Mouse (Mus musculus): Measurements from ENCODE around the gene Apaf1.
A peak's percentile ranks its signal among the peaks of the same experiment; 100 is the strongest.

The Apaf1 gene

DNA sequence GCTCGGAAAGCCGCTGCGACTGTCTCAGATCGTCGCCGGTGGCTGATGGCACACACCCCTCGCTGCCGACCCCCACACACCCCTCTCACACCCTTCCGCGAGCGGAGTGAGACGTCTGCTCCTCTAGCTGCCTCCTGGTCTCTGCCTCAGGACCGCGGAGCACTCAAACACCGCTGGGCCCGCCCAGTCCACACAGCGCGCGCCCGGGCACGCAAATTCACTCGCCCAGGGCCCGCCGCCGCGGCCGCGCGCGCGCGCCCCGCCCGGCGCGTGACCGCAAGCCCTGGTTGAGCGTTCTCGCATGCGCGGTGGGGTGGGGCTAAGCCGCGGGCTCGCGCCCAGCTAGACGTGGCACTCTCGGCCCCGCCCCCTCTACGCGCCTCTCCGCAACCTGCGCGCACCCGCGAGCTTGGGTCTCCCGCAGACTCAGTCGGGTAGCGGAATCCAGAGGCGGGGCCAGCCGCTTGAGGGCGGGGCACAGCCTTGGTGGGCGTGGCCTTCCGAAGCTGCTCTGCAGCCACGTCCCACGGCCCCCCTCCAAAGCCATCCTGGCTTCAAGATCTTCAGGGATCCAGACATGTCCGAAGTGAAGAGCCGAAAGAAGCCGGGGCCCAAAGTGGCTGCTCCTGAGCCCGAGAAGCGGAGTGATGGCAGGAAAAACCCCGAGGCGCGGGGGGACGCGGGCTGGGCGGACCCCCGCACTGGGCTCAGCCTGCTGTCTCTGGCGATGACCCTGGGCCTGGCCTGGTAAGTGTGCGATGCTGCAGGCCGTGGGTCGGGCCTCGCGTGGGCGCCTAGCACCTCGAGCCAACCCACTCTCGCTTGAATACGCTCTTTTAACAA, at the start of gene Apaf1, which contains the start of gene Ikbip:
Gene Apaf1, minus strand, starts transcription at position 221 of the 843 bp plus-strand sequence.
Gene Ikbip, plus strand, starts transcription at position 391 of the 843 bp plus-strand sequence.
- peak; percentile 96 for DNase-seq (ENCODE audit: low spot score)

DNA sequence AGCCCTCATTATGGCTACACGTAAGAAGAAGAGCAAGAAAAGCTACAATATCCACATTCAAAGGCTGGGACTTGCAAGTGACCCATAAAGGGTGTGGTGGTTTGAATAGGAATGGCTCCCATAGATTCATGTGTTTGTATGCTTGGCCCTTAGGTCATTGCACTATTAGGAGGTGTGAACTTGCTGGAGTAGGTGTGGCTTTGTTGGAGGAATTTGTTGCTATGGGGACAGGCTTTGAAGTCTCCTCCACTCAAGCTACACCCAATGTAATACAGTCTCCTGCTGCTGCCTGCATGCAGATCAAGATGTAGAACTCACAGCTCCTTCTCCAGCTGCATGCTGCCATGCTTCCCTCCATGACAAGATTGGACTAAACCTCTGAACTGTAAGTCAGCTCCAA, 49.0 kb upstream of the Apaf1 start:
- DNase-seq (ENCODE audit: low spot score): no peak

DNA sequence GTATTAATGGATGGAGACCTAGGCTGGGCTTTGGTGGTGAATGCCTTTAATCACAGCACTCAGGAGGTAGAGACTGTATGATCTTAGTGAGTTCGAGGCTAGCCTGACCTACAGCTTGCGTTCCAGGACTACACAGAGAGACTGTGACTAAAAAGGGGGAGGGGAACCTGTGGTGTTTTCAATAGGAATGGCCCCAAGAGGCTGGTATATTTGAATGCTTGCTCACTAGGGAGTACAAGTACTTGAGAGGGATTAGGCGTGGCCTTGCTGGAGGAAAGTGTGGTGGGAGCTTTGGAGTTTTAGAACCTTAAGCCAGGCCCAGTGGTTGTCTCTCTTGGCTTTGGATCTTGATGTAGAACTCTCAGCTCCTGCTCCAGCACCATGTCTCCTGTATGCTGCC, 48.2 kb upstream of the Apaf1 start:
- no peak for DNase-seq (ENCODE audit: low spot score)

DNA sequence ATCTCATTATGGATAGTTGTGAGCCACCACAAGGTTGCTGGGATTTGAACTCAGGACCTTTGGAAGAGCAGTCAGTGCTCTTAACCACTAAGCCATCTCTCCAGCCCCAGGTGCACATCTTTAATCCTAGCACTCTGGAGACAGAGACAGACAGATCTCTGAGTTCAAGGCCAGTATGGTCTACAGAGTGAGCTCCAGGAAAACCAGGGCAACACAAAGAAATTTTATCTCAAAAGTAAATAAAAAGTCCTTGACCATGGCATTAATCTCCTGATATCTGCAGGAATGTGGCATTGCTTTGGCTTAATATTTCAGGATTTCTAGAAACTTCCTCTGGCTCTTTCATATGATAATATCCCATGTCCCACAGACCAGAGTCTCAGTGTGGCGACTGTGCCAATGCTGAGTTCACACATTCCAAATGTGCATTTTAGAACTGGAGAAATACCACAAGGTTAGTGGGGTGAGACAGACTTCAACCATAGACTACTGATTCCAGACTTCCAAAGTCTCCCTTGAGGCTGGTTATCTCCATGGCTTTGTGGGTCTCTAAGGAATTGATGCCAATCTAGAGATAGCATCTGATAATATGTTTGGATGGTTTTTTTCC, 46.1 kb upstream of the Apaf1 start:
- DNase-seq (ENCODE audit: low spot score): no peak

DNA sequence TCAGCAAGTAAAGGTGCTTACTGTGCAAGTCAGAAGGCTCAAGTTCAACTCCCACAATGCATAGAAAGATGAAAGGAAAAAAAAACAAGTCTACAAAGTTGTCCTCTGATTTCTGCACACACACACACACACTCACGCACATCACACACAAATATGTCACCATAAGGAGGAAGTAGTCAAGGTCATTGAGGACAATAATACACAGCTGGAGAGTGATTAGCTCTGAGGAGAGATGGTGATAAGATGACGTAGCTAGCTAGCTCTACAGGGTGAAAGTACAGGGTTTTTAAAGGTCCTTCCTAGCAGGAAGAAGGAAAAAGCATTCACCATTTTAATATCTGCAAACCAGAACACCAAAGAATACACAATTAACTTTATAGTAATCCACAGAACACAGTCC, 44.8 kb upstream of the Apaf1 start:
- no peak for DNase-seq (ENCODE audit: low spot score)

DNA sequence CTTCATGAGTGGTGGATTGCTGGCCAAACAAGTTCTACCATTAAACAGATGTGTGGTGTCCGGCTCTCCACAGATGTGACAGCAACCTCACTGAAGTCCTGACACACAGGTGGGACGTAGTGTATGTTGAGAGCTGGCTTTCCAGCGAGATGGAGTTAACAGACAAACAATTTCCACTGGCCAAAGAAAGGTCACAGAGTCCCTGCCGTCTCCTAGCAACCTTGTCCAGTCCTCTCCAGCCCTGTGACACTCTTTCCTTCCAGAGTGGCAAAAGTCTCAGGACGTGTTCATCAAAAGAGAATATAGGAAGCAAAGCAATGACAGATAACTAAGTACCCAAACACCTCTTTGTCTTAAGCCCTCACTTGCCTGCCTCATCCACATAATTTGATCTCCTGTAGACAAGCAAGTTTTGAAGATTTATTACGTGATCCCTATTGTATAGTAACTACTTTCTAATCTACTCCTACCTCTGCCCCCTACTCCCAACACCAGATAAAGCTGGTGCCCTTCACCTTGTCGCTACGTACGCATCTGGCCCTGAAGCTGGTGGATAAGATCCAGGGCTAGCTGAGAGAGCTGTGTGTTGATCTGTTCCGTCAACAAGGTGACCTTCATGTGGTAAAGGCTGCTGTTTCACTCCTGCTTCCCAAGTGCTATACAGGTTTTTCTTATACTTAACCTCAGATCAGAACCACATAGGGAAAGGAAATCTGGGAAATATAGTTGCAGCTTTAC, 44.2 kb upstream of the Apaf1 start:
- no peak for DNase-seq (ENCODE audit: low spot score)

DNA sequence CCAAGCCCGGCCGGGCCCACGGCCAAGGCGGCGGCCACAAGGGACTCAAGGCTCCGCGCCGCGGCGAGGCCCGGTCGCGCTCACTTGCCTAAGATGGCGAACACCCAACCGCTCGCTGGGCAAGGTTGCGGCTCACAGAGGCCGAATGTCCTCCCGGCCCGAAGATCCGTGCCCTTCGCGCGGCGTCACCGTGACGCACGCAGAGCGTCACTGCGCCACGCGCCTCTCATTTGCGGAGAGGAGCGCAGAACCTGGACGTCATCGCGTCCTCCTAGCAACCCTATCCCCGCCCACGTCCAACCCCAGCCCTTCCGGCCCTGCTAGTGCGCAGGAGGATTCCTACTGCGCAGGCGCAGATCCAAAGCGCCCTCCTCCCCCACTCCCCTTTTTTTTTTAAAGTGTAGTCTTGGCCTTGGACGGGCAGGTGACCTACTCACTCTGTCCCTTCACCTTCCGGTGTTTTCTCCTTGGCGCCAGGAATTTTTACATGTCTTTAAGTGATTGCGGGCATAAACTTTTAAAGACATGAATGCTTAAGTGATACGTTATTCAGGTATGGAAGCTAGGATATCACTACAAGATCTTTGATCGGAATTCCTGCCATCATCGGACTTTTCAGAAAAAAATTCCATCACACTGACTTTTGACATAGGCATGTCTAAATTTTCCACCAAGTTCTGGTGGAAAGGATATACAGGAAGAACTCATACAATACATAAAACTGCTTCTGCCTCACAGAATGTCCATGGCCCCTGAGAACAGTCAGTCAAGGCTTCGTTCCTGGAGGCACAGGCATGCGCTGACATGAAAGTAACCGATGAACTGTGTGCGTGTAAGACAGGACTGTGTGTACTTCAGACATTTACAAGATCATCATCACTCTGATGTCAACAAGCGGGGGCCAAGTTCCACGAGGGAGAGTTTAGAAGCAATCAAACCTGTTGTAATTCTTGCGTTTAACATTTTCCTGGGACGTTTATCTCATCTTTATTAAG, 41.6 kb upstream of the Apaf1 start, which contains the start of gene Slc25a3:
Gene Slc25a3, minus strand, starts transcription at position 232 of the 995 bp plus-strand sequence.
- peak; percentile 87 for DNase-seq (ENCODE audit: low spot score)

DNA sequence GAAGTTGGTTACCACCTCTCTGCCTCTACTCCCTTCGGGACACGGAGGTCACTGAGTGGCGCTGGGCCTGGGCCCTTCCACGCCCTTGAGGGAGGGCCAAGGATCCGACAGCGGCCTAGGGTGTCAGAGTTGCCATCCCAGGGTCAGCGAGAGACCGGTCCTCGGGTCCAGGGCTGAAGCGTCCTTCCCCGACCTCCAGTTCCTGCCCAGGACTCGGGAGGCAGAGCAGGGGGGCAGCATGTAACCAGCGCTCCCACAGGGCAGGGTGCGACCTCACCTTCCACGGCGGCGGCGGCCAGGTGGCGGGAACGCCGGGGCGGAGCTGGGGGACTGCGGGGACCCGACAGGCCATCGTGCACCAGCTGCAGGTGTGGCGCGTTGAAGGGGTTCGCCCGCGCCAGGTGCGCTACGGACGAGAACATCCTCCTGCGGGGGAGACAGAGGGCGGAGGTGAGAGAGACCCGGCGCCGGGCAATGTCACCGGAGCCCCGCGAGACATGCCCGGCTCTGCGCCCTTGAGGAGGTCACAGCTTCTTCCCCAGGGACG, 40.8 kb upstream of the Apaf1 start:
- no peak for DNase-seq (ENCODE audit: low spot score)

DNA sequence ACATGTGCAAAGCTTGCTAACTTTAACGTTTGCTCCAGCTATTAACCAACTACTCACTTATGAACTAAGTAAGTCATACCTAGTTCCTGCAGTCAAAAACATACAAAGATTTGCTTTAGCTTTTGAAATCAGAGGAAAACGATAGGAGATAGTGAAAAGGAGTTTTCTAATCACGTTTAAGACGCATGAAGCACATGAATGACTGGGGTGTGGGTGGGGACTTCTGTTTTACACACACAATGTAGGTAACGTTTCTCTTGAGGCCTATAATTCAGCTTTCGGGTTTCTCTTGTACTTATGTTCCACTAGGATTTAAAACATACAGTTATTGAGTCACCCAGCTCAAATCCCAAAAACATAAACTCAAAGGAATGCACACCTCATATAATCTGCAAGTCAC, 40.1 kb upstream of the Apaf1 start:
- DNase-seq (ENCODE audit: low spot score): no peak

DNA sequence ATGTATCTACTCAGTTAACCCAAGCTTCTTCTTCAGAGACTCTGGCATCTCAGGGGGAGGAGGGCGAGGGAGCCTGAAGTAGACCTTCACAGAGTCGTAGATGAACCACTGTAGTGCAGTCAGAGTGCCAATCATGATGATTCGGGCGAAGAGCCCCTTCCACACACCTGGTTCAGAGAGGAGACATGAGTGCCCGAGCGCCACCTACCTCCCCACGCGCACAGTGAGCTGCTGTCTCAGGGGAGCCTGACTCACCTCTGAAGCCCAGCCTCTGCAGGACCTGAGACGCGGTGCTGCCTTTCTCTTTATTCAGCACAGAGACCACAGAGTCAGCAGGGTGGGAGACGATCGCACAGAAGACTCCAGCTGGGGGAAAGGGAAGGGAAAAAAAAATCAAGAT, 34.4 kb upstream of the Apaf1 start:
- DNase-seq (ENCODE audit: low spot score): no peak

DNA sequence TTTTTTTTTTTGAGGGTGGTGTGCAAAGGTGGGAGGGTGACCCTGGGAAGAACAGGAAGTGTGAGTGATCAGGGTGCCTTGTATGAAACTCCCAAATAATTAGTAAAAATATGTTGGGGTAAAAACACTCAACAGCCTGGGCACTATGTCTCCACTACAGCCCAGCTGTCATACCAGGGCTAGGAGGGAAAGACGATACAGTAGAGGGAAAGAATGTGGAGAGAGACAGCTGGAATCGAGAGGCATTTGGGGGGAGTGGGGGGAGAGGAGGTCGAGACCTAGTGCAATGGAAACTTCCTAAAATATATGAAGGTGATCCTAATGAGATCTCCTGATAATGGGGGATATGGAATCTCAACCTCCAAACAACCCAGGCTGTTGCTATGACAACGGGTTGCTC, 27.3 kb upstream of the Apaf1 start:
- no peak for DNase-seq (ENCODE audit: low spot score)

DNA sequence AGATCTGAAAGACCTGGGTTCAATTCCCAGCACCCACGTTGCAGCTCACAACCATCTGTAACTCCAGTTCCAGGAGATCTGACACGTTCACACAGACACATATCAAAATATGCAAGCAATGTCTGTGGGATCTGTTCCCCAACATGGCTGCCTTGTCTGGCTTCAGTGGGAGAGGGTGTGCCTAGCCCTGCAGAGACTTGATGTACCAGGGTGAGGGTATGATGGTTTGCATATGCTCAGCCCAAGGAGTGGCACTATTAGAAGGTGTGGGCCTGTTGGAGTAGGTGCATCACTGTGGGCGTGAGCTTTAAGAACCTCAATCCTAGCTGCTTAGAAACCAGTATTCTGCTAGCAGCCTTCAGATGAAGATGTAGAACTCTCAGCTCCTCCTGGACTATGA, 23.4 kb upstream of the Apaf1 start:
- no peak for DNase-seq (ENCODE audit: low spot score)

DNA sequence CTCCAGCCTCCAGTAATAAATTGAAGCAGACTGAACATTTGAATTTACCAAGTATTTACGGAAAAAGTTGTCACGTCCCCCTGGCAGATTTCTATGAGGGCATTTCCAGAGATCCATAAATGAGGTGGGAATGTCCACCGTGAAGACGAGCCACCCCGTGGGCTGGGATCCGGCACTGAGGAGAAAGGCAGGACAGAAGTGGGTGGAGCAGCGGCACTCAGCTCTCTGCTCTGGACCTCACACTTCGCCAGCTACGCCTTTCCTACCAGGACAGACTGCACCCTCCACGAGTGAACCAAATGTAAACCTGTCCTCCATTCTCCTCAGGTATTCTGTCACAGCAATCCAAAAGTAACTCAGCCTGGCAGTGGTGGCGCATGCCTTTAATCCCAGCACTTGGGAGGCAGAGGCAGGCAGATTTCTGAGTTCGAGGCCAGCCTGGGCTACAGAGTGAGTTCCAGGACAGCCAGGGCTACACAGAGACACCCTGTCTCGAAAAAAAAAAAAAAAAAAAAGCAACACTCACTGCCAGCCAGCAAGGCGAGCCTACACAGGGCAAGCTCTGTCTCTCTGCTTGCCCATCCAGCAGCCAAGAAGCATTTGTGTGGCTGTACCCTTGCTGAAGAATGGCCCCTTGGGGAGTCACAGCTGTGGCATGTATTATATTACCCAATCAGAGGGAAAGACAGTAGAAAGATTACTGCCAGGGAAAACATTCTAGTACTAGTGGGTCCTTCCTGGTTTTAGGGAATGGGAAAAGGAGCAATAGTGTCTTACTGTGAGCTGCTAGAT, 20.4 kb upstream of the Apaf1 start:
- DNase-seq (ENCODE audit: low spot score): no peak

DNA sequence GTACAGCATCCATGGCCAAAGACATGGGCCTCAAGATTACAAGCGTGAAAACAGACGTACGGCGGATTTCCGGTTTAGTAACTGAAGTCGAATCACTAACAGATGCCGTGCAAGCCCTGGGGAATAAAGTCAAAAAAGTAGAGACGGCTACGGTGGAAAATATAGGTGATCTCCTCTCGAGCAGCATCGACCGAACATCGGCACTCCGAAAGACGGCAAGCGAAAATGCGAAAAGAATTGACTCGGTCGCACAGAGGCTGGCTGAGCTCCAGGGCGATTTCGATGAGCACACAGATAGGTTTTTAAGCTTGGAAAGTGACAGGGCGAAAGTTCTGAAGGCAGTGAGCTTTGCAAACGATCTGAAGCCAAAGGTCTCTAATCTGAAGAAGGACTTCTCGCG, 19.4 kb upstream of the Apaf1 start:
- DNase-seq (ENCODE audit: low spot score): no peak

DNA sequence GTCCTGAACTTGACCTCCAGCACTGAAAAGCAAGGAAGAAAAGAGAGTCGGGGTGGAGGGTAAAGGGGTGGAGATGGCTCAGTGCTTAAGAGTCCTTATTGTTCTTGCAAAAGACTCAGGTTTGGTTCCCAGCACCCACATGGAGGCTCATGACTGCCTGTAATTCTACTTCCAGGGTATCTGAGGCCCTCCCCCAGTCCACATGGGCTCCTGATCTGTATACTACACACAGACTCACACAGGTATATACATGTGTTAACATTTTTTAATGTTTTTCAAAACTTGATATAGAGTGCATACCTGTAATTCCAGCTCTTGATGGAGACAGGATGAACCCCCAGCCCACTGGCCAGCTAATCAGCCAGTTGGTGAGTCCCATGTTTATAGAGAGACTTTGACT, 17.5 kb upstream of the Apaf1 start:
- DNase-seq (ENCODE audit: low spot score): no peak

DNA sequence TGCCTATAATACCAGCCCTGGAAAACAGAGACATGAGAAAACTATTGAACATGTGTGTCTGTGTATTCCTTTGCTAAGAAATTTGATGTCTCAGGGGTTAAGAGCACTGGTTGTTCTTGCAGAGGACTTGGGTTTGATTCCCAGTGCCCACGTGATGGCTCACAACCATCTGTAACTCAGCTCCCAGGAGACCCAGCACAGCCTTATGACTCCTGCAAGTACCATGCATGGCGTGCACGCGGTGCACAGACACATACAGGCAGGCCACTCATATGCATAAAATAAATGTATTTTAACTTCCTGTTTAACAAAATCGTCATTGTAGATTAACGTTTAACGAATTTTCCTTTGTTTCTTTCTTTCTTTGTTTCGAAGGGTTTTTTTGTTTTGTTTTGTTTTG, 15.5 kb upstream of the Apaf1 start:
- DNase-seq (ENCODE audit: low spot score): no peak

DNA sequence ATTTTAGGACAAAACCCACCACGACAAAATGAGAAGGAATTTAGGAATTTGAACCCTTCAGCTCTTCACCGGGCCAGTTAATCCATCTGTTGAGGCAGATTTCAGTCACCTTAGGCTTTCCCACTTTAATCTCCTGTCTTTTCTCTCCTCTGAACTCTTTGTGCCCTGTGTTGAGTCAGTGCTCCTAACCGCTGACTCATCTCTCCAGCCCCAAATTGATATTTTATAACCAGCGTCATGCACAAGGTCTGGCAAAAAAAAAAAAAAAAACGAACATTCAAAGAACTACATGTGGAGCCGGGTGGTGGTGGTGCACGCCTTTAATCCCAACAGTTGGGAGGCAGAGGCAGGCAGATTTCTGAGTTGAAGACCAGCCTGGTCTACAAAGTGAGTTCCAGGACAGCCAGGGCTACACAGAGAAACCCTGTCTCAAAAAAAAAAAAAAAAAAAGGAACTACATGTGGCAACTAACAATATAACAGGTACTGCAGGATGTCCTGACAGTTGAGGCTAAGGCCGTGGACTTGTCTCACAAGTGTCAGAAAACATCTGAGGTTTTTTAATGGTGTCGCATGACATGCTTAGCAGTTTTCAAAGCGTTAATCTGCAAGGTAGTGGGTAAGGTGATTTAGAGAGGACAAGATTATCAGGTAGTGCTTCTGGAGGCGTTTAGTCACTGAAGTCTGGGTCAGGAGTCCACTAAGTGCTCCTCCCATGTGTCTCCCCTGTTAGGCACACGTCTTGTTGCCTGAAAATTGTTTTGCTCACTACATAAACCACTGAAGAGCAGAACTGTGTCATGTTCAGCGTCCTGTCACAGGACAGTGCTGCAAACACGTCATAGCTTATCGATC, 11.9 kb upstream of the Apaf1 start:
- DNase-seq (ENCODE audit: low spot score): no peak

DNA sequence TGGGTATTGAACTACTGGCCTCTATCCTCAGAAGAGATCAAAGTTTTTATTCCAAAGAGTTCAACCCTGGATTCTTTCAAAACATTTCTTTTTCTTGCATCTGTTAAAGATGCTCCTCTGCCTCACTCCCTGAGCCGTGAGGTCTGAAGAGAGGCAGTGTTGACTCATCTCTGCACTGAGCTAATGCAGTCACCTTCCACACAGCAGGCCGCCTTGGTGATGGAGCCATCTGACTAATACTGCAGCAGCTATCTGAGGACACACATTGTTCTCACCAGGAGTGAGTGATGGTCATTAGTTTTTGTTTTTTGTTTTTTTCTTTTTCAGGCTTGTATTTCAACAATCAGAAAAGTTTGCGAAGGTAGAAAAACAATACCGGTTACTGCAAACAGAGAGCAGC, 10.2 kb upstream of the Apaf1 start:
- DNase-seq (ENCODE audit: low spot score): no peak

DNA sequence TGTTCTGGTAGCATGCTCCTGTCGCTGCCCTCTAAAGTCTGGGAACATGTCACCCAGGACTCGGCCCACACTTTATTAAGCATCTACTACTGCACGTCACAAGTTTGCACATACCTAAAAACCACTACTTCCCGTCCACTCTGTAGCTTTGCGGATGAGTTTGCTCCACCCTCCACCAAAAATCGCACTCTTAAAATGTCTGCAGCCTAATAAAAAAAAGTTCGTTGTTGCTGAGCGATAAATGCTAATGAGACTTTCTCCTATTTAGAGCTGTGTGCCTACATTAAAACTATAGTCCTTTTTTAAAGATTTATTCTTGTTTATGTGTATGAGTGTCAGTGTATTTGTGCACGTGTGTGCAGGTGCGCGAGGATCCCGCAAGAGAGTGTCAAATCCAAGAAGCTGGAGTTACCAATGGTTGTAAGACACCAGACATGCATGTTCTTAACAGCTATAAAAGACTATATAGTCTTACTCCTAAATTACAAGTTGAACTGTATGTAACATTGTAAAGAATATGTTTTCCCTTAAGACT, 890 bp upstream of the Apaf1 start:
- no peak for DNase-seq (ENCODE audit: low spot score)

Data from layer of hippocampus, adult 9-10 months (tissue).